Mouse (Mus musculus) cortical plate, adult 2 months (tissue): ENCODE measurements around the gene Npas3. TPM values are rescaled to one million over a fixed set of nuclear protein-coding genes. Genes with fewer than 3 reads are reported as not detected.

ENCODE experiments used
- H3K27ac ChIP-seq: fragments of 200-500 bp; 2 replicates; pipeline ENCODE4 v1.5.1; 2012; ENCODE audit warnings: low read length, control low read depth, inconsistent platforms; ENCODE audit not compliant: insufficient read depth
- H3K4me1 ChIP-seq: fragments of 200-500 bp; 2 replicates; pipeline ENCODE4 v1.6.1; 2011; ENCODE audit warnings: low read length; ENCODE audit not compliant: control insufficient read depth, insufficient read depth
- H3K4me3 ChIP-seq: fragments of 200-500 bp; 2 replicates; pipeline ENCODE4 v1.5.1; 2011; ENCODE audit warnings: mild to moderate bottlenecking, low read length, control low read depth; ENCODE audit not compliant: insufficient read depth
- CTCF ChIP-seq: fragments of 200-500 bp; IDR thresholded peaks from 2 replicates; pipeline ENCODE4 v1.5.1; 2011; ENCODE audit warnings: mild to moderate bottlenecking, control low read depth, low read length; ENCODE audit not compliant: insufficient read depth; ENCODE audit errors: extremely low read depth
- POLR2A ChIP-seq: fragments of 200-500 bp; IDR thresholded peaks from 2 replicates; pipeline ENCODE4 v1.6.1; 2011; ENCODE audit warnings: mild to moderate bottlenecking, low read length, control low read depth; ENCODE audit not compliant: insufficient read depth; ENCODE audit errors: extremely low read depth
- polyA plus RNA-seq: library from polyadenylated mRNA; depleted of rRNA; stranded (reverse); fragments of >200 nt; gene quantifications from 2 replicates; pipeline ENCODE4 v1.2.3, GENCODE M21; 2012

Npas3 gene
- polyA plus RNA-seq, 1 experiment, result 7.9 TPM

DNA sequence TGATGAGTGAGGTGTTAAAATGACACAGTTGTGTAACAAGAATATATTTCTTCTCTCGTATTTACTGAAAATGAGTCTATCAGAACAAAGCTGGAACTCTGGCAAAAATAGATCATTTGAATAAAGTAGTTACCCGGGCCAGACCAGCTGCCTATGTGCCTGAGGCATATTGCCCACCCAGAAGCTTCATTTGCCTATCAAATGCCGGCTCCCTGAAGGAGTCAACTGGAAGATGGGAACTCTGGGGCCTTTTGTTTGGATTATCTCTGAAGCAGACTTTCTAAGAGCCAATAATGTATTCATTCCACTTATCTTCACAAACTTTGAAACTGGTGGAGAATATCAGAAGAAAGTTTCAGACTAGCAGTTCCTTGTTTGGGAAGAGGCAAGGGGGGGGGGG is 862.5 kb downstream of the Npas3 start:
- Histone ChIP-seq H3K4me1 (no peaks in the 10 kb centered on the region), H3K27ac (no peak overlapping the region), H3K4me3 (no peak overlapping the region)
- TF ChIP-seq POLR2A, result no peak
- TF ChIP-seq CTCF, result no peak

DNA sequence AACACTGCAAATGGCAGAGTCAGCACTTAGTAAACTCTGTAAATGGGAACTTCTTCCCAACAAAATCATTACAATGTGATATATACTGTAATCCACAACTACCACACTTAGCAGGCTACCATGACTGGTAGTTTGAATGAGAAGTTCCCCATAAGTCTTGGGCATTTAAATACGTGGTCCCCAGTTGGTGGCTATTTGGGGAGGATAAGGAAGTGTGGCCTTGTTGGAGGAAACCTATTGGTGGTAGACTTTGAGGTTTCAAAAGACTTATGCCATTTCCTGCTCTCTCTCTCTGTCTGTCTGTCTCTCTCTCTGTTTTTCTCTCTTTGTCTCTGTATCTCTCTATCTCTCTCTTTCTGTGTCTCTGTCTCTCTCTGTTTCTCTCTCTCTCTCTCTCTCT is 871.9 kb downstream of the Npas3 start:
- Histone ChIP-seq H3K27ac (no peak overlapping the region), H3K4me1 (no peaks in the 10 kb centered on the region), H3K4me3 (no peak overlapping the region)
- no peak for TF ChIP-seq CTCF
- no peak for TF ChIP-seq POLR2A

DNA sequence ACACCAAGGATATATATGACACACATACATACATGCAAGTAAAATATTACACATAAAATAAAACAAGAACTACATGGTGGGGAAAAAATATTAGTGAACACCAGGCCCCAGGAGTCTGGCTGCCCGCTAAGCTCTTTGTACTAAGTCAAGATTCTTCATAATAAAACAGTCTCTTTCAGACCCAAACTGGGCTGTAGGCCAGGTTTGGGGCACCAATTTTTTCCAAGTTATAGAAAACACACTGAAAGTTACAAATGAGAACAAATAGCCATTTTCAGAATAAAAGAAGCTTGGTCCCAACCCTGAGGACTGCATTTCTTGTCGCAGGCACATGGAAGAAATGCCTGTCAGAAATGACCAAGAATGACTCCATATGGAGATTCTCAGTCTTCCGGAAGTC is 872.8 kb downstream of the Npas3 start:
- Histone ChIP-seq H3K27ac (no peak overlapping the region), H3K4me3 (no peak overlapping the region), H3K4me1 (no peaks in the 10 kb centered on the region)
- TF ChIP-seq POLR2A, result no peak
